Mouse (Mus musculus): Measurements from ENCODE around the gene Tbx4. TPM values are rescaled to one million over a fixed set of nuclear protein-coding genes. Genes with fewer than 3 reads are reported as not detected.

Gene Tbx4
- polyA plus RNA-seq, 1 experiment from 2014 or later, result 0.05 TPM

DNA sequence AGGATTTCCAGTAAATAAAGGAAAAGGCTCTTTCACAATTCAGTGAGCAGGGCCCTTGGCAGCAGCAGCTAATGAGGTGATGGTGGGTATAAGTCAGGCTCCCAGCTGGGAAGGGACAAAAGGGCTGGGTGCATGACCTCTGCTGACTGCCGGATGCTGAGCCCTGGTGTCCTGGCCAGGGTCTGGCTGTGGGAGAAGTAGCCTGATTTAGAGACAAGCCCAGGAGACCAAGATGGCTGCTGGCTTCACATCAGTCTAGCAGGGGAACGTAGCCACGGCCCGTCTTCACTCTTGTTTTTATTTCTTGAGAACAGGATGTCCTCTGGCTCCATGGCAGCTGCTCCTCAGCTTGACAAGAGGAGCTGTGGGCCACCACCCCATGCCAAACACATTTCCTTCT is 39.7 kb upstream of the Tbx4 start:
- ATAC-seq (ENCODE audit: low FRiP score, low TSS enrichment) (no peak), DNase-seq (ENCODE audit: low spot score) (no peak)
- Histone ChIP-seq H3K9ac (ENCODE audit: low read length) (no peak overlapping the region), H3K4me2 (replicated peaks; ENCODE audit: low read depth) (no peak overlapping the region), H3K4me1 (replicated peaks; ENCODE audit: control insufficient read depth, insufficient read depth) (peaks cover 4% of the 10 kb centered on the region; the same call in 1 of the 2 replicates), H3K27me3 (ENCODE audit: control insufficient read depth, insufficient read depth, low read length) (no peaks in the 10 kb centered on the region), H3K9me3 (ENCODE audit: control insufficient read depth, low read length) (no peaks in the 10 kb centered on the region), H3K36me3 (ENCODE audit: control insufficient read depth, insufficient read depth, low read length) (no peaks in the 10 kb centered on the region), H3K4me3 (ENCODE audit: low read depth, low read length) (no peak overlapping the region), H3K27ac (replicated peaks) (peak overlapping the region; percentile 56)
- 77% methylated on average over 4 of the region's 4 CpGs for WGBS
- TF ChIP-seq EP300 (optimal IDR thresholded peaks at IDR 0.05) (no peak), CTCF (IDR thresholded peaks at IDR 0.05; ENCODE audit: low read depth) (no peak)

DNA sequence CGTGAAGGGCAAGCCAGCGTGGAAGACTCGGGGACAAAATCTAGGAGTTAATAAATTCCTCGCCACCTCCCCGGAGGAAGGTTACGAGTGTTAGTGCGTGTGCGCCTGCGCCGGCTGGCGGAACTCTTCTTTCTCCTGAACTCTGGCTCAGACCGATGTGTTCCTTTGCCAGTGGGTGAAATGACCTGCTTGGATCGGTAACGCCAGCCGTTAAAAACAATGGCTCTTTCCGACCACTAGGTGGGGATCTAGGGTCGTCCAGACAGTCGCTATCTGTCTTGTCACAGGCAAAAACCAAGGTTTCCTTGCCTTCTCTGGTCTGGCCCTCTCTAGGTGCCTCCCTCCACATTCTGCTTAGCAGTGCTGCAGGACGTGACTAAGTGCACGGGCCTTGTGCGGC is 37.2 kb upstream of the Tbx4 start:
- WGBS, result 6% methylated on average over 21 of the region's 21 CpGs
- Histone ChIP-seq H3K27ac (replicated peaks) (no peak overlapping the region), H3K4me1 (replicated peaks; ENCODE audit: control insufficient read depth, insufficient read depth) (no peaks in the 10 kb centered on the region), H3K36me3 (ENCODE audit: control insufficient read depth, insufficient read depth, low read length) (no peaks in the 10 kb centered on the region), H3K4me2 (replicated peaks; ENCODE audit: low read depth) (peak overlapping the region; percentile 49), H3K4me3 (ENCODE audit: low read depth, low read length) (0 out of 2 replicates have a peak overlapping the region, but pooled peaks have one; percentile 10), H3K9ac (ENCODE audit: low read length) (0 out of 2 replicates have a peak overlapping the region, but pooled peaks have one; percentile 31), H3K27me3 (ENCODE audit: control insufficient read depth, insufficient read depth, low read length) (no peaks in the 10 kb centered on the region), H3K9me3 (ENCODE audit: control insufficient read depth, low read length) (no peaks in the 10 kb centered on the region)
- TF ChIP-seq EP300 (optimal IDR thresholded peaks at IDR 0.05) (no peak), CTCF (IDR thresholded peaks at IDR 0.05; ENCODE audit: low read depth) (peak; percentile 95)
- ATAC-seq (ENCODE audit: low FRiP score, low TSS enrichment) (peak; percentile 48; the same call in 1 of the 2 replicates), DNase-seq (ENCODE audit: low spot score) (peak; percentile 72)

DNA sequence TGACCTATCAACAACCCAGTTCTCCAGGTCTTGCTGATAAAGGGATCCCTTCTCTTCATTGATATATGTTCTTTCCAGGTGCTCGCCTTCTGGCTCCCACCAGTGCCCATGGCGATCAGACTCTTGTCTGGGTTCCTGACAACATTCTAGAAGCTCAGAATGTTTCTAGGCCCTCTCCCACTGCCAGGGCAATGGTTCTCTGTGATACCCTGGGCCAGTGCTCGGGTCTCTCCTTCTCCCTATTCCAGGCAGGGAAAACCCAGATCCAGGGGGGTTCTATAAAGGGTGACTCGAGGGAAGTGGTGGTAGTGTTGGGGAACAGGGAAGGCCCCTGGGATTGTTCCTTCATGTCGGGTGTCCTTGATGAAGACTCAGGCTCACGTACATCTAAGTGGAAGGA is 36.0 kb upstream of the Tbx4 start, which contains the start of gene Gm11444:
TSS of gene Gm11444 (minus strand) at position 101 of the 400 bp plus-strand sequence.
- WGBS, result 86% methylated on average over 6 of the region's 6 CpGs
- no peaks in the 10 kb centered on the region for H3K27me3 ChIP-seq (ENCODE audit: control insufficient read depth, insufficient read depth, low read length)
- no peak for DNase-seq (ENCODE audit: low spot score)

DNA sequence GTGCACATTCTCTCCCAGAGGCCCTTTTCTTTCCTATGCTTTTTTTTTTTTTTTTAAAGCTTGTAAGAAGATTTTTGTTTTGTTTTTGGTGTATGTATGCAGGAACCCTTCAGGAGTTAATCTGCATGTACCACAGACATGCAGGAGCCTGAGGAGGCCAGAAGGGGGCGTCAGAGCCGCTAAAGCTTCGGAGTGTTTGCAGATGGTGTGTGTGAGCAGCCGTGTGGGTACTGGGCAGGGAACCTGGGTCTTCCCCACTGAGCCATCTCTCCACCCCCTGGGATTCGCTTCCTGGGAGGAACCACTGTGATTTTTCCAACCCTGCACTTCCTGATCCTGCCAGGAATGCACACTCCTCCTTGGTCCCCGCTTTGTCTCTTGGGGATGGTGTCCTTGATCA is 35.5 kb upstream of the Tbx4 start:
- Histone ChIP-seq H3K9me3 (ENCODE audit: control insufficient read depth, low read length) (no peaks in the 10 kb centered on the region), H3K4me1 (replicated peaks; ENCODE audit: control insufficient read depth, insufficient read depth) (no peaks in the 10 kb centered on the region), H3K27me3 (ENCODE audit: control insufficient read depth, insufficient read depth, low read length) (no peaks in the 10 kb centered on the region), H3K4me2 (replicated peaks; ENCODE audit: low read depth) (no peak overlapping the region), H3K27ac (replicated peaks) (no peak overlapping the region), H3K36me3 (ENCODE audit: control insufficient read depth, insufficient read depth, low read length) (no peaks in the 10 kb centered on the region), H3K4me3 (ENCODE audit: low read depth, low read length) (no peak overlapping the region), H3K9ac (ENCODE audit: low read length) (no peak overlapping the region)
- WGBS, result 29% methylated on average over 6 of the region's 6 CpGs
- ATAC-seq (ENCODE audit: low FRiP score, low TSS enrichment) (no peak), DNase-seq (ENCODE audit: low spot score) (no peak)
- TF ChIP-seq CTCF (IDR thresholded peaks at IDR 0.05; ENCODE audit: low read depth), result peak; percentile 58
- no peak for TF ChIP-seq EP300 (optimal IDR thresholded peaks at IDR 0.05)

More for the DNA sequence above, 36.0 kb upstream of the Tbx4 start, which contains the start of gene Gm11444:
- TF ChIP-seq CTCF (IDR thresholded peaks at IDR 0.05; ENCODE audit: low read depth) (no peak), EP300 (optimal IDR thresholded peaks at IDR 0.05) (no peak)
- Histone ChIP-seq H3K9me3 (ENCODE audit: control insufficient read depth, low read length) (no peaks in the 10 kb centered on the region), H3K36me3 (ENCODE audit: control insufficient read depth, insufficient read depth, low read length) (no peaks in the 10 kb centered on the region), H3K4me2 (replicated peaks; ENCODE audit: low read depth) (no peak within 1 kb of the TSS; the same call in 1 of the 2 replicates), H3K4me3 (ENCODE audit: low read depth, low read length) (no peak within 1 kb of the TSS), H3K4me1 (replicated peaks; ENCODE audit: control insufficient read depth, insufficient read depth) (no peaks in the 10 kb centered on the region), H3K27ac (replicated peaks) (no peak within 1 kb of the TSS), H3K9ac (ENCODE audit: low read length) (no peak within 1 kb of the TSS)
- no peak for ATAC-seq (ENCODE audit: low FRiP score, low TSS enrichment)

DNA sequence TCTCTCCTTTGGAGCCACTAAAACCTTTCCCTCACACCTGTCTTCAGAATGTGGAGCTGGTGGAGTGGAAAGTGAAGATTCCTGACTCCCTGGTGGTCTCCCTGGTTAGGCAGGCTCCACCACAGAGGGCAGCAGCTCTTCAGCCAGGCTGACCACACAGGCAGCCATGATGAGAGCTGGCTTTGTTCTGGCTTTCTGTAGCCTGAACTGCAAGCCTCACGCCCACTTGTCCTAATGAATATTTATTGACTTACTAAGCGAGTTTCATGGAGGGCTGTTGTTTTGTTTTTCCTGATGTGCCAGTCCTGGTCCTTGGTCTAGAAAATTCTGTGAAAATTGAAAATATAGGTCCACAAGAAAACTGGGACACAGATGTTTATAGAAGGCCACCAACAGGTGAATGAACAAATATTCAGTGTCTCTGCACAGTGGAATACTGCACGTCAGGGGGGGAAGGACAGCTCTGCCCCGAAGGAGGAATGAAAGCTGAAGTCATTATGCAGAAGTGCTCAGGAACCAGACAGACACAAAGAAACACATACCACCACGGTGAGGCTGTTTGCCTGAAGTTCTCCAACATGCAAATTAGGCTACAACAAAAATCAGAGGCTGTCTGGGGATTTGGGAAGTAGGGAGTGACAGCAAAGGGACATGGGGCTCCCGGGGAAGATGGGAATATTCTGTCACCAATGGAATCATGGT is 28.1 kb upstream of the Tbx4 start:
- Histone ChIP-seq H3K9me3 (ENCODE audit: control insufficient read depth, low read length) (no peaks in the 10 kb centered on the region), H3K4me2 (replicated peaks; ENCODE audit: low read depth) (no peak overlapping the region), H3K36me3 (ENCODE audit: control insufficient read depth, insufficient read depth, low read length) (no peaks in the 10 kb centered on the region), H3K27ac (replicated peaks) (no peak overlapping the region), H3K4me1 (replicated peaks; ENCODE audit: control insufficient read depth, insufficient read depth) (no peaks in the 10 kb centered on the region), H3K27me3 (ENCODE audit: control insufficient read depth, insufficient read depth, low read length) (no peaks in the 10 kb centered on the region), H3K9ac (ENCODE audit: low read length) (no peak overlapping the region), H3K4me3 (ENCODE audit: low read depth, low read length) (no peak overlapping the region)
- DNase-seq (ENCODE audit: low spot score) (no peak), ATAC-seq (ENCODE audit: low FRiP score, low TSS enrichment) (no peak)
- WGBS, result 37% methylated on average over 6 of the region's 6 CpGs
- no peak for TF ChIP-seq EP300 (optimal IDR thresholded peaks at IDR 0.05)
- no peak for TF ChIP-seq CTCF (IDR thresholded peaks at IDR 0.05; ENCODE audit: low read depth)

DNA sequence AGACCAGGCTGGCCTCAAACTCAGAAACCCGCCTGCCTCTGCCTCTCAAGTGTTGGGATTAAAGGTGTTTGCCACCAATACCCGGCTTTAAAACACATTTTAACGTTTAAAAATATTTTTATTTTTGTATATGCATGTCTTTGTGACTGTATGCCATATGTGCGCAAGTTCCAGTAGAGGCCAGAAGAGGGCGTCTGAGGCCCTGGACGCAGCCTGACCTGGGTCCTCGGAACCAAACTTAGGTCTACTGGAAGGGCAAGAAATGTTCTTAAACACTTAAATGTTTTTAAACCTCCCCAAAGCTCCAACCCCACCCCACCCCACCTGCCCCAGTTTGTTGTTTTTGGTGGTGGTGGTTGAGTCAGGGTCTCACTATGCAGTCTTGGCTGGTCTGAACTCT is 21.9 kb upstream of the Tbx4 start:
- Histone ChIP-seq H3K9me3 (ENCODE audit: control insufficient read depth, low read length) (no peaks in the 10 kb centered on the region), H3K9ac (ENCODE audit: low read length) (no peak overlapping the region), H3K4me3 (ENCODE audit: low read depth, low read length) (no peak overlapping the region), H3K4me2 (replicated peaks; ENCODE audit: low read depth) (no peak overlapping the region), H3K36me3 (ENCODE audit: control insufficient read depth, insufficient read depth, low read length) (no peaks in the 10 kb centered on the region), H3K27me3 (ENCODE audit: control insufficient read depth, insufficient read depth, low read length) (no peaks in the 10 kb centered on the region), H3K4me1 (replicated peaks; ENCODE audit: control insufficient read depth, insufficient read depth) (no peaks in the 10 kb centered on the region), H3K27ac (replicated peaks) (no peak overlapping the region)
- 39% methylated on average over 7 of the region's 7 CpGs for WGBS
- ATAC-seq (ENCODE audit: low FRiP score, low TSS enrichment) (no peak), DNase-seq (ENCODE audit: low spot score) (no peak)
- peak; percentile 61 for TF ChIP-seq CTCF (IDR thresholded peaks at IDR 0.05; ENCODE audit: low read depth)
- no peak for TF ChIP-seq EP300 (optimal IDR thresholded peaks at IDR 0.05)
